Mouse (Mus musculus): ENCODE data around the gene Adad1.

The Adad1 gene

GRCm38 (mm10) chr3:37169283-37169682 lies 106.0 kb downstream of the Adad1 start:
- no peak for DNase-seq (ENCODE audit: low read depth, low spot score)

All from brain, adult 2 months (tissue).